Mouse (Mus musculus) liver, adult 2 months (tissue): ENCODE measurements at regions not wholly inside any gene's neighbourhood (a gene's known extent, or its start where the extent isn't known, plus 50 kb on each side); places are given as distances from the start of the nearest gene placed in this dataset.

Source experiments
- CTCF ChIP-seq: fragments of 200-500 bp; IDR thresholded peaks from 2 replicates; pipeline ENCODE4 v1.5.1; 2011; ENCODE audit warnings: low read depth, low read length, control low read depth
- POLR2A ChIP-seq: fragments of 200-500 bp; IDR thresholded peaks from 2 replicates; pipeline ENCODE4 v1.6.1; 2011; ENCODE audit warnings: low read length, control low read depth; ENCODE audit not compliant: insufficient read depth; ENCODE audit errors: extremely low read depth

DNA sequence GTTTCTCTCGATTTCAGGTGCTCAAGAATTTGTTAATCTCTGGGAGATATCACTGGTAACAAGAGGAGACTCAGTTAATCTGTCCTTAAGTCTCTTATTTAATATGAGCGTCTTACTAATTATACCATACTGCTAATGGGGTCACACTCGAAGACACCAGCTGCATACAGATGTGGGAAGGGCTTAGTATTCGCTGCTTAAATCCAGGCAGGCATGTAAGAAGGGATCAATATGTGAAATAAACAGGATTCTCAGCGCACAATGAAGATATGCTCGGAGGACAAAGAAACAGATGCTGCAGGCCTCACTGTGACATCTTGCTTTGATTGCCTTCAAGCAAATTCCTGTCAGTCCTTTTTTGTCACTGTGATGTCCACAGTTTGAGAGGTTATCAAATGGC is 108.3 kb downstream of the Zwint start:
- no peak for TF ChIP-seq CTCF
- TF ChIP-seq POLR2A = no peak
